Mouse (Mus musculus) ES-E14 (cell line): ENCODE measurements at regions not wholly inside any gene's neighbourhood (a gene's known extent, or its start where the extent isn't known, plus 50 kb on each side); places are given as distances from the start of the nearest gene placed in this dataset.

ENCODE experiments used
- DNase-seq: peaks from one replicate; pipeline ENCODE4 v3.0.0-alpha.2; 2013; ENCODE audit warnings: low read depth, low spot score
- H3K27ac ChIP-seq: 2 replicates; pipeline ENCODE4 v1.5.1; 2012; ENCODE audit warnings: low read depth, mild to moderate bottlenecking, low read length, moderate library complexity, mixed read lengths; ENCODE audit not compliant: poor library complexity, insufficient read depth, severe bottlenecking
- H3K36me3 ChIP-seq: 2 replicates; pipeline ENCODE4 v1.6.1; 2012; ENCODE audit warnings: mild to moderate bottlenecking, low read length, moderate library complexity, mixed read lengths; ENCODE audit not compliant: control insufficient read depth, poor library complexity, insufficient read depth, severe bottlenecking
- H3K4me1 ChIP-seq, 2 experiments: fragments of 150-350 bp in 1 of 2; sonication (generic) in 1 of 2; 2 replicates each; pipeline ENCODE4 v1.6.1; 2012; ENCODE audit warnings: low read length in 2 of 2, mild to moderate bottlenecking in 1 of 2, mixed read lengths in 1 of 2; ENCODE audit not compliant: control insufficient read depth in 2 of 2, insufficient read depth in 2 of 2, poor library complexity in 1 of 2
- H3K4me3 ChIP-seq, 2 experiments: fragments of 150-350 bp in 1 of 2; sonication (generic) in 1 of 2; 2 replicates each; pipeline ENCODE4 v1.5.1; 2012; ENCODE audit warnings: low read length in 2 of 2, low read depth in 1 of 2, mild to moderate bottlenecking in 1 of 2, mixed read lengths in 1 of 2; ENCODE audit not compliant: insufficient read depth in 1 of 2, poor library complexity in 1 of 2, severe bottlenecking in 1 of 2
- H3K9ac ChIP-seq: 2 replicates; pipeline ENCODE4 v1.6.1; 2012; ENCODE audit warnings: low read depth, mild to moderate bottlenecking, low read length, mixed read lengths; ENCODE audit not compliant: poor library complexity, insufficient read depth, severe bottlenecking
- H3K9me3 ChIP-seq: fragments of 150-350 bp; sonication (generic); 2 replicates; pipeline ENCODE4 v1.6.1; 2012; ENCODE audit warnings: low read depth, mild to moderate bottlenecking, low read length; ENCODE audit not compliant: control insufficient read depth, insufficient read depth
- CHD2 ChIP-seq: IDR thresholded peaks from 2 replicates; pipeline ENCODE4 v1.6.1; 2014; ENCODE audit warnings: mild to moderate bottlenecking, low read depth, low read length, inconsistent platforms
- HCFC1 ChIP-seq: IDR thresholded peaks from 2 replicates; pipeline ENCODE4 v1.6.1; 2012; ENCODE audit warnings: low read length, inconsistent platforms, borderline replicate concordance; ENCODE audit not compliant: insufficient read depth
- MAFK ChIP-seq: IDR thresholded peaks from 2 replicates; pipeline ENCODE4 v1.6.1; 2014; ENCODE audit warnings: mild to moderate bottlenecking, low read depth, low read length, inconsistent platforms; ENCODE audit not compliant: insufficient read depth
- ZC3H11A ChIP-seq: IDR thresholded peaks from 2 replicates; pipeline ENCODE4 v1.6.1; 2012; ENCODE audit warnings: low read depth, mild to moderate bottlenecking, inconsistent platforms, low read length, borderline replicate concordance
- ZNF384 ChIP-seq: IDR thresholded peaks from 2 replicates; pipeline ENCODE4 v1.6.1; 2012; ENCODE audit warnings: low read depth, low read length, inconsistent platforms
- in situ Hi-C, 2 experiments: fragments of 600-800 bp; cut with MboI; formaldehyde crosslinking; loops; one replicate each; pipeline ENCODE4 v1.15.1; 2025; ENCODE audit warnings: low sequenced_read_pairs in 2 of 2, inconsistent platforms in 1 of 2; ENCODE audit not compliant: unreplicated experiment in 2 of 2

- in situ Hi-C loops = no loop called here
- H3K9me3 ChIP-seq = no peaks in the 10 kb centered on the region
- no peak overlapping the region for H3K27ac ChIP-seq
- no peak for DNase-seq
- H3K4me3 ChIP-seq = no peak overlapping the region
- H3K9ac ChIP-seq = no peak overlapping the region
- no peaks in the 10 kb centered on the region for H3K4me1 ChIP-seq
- TF ChIP-seq CHD2 (no peak), ZNF384 (no peak), ZC3H11A (no peak), MAFK (no peak), HCFC1 (no peak)
- H3K36me3 ChIP-seq = no peaks in the 10 kb centered on the region
These were observed 213.4 kb upstream of the Pgrmc2 start for GRCm38 (mm10) chr3:41296152-41296809.

DNA sequence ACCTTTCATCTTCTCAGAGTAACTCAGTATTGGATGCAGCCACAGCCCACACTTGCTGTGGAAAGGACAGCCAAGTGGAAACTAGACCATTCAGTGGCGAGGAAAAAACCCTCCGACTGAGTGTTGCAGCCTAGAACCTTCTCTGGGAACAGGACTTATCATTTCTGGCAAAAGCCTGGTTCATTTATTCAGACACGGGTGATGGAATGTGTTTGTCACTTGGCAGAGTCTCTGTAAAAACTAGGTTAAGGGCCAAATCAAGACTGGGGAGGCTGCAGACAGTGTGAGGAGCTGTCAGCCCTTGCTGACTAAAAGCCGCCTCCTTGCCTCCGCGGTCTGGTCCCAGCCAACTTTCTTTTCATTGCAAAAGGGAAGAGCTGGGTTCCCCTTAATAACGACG, 212.3 kb upstream of the Pgrmc2 start:
- in situ Hi-C loops = no loop called here
- DNase-seq = no peak
- no peaks in the 10 kb centered on the region for H3K36me3 ChIP-seq
- H3K9ac ChIP-seq = no peak overlapping the region
- no peaks in the 10 kb centered on the region for H3K4me1 ChIP-seq
- H3K4me3 ChIP-seq = no peak overlapping the region
- H3K9me3 ChIP-seq = no peaks in the 10 kb centered on the region
- H3K27ac ChIP-seq = no peak overlapping the region
- TF ChIP-seq HCFC1 (no peak), CHD2 (no peak), ZC3H11A (no peak), ZNF384 (no peak)

GRCm38 (mm10) chr3:41290535-41291307, 207.9 kb upstream of the Pgrmc2 start:
- no peak for TF ChIP-seq ZC3H11A
- TF ChIP-seq MAFK = no peak
- no peak for TF ChIP-seq CHD2
- no peak for TF ChIP-seq HCFC1
- TF ChIP-seq ZNF384 = no peak
- DNase-seq = no peak
- no peaks in the 10 kb centered on the region for H3K9me3 ChIP-seq
- no peak overlapping the region for H3K9ac ChIP-seq
- no peaks in the 10 kb centered on the region for H3K36me3 ChIP-seq
- no peak overlapping the region for H3K27ac ChIP-seq
- no peak overlapping the region for H3K4me3 ChIP-seq
- in situ Hi-C loops = no loop called here
- H3K4me1 ChIP-seq = no peaks in the 10 kb centered on the region

- DNase-seq = no peak
- TF ChIP-seq ZC3H11A (no peak), ZNF384 (no peak), MAFK (no peak), CHD2 (no peak), HCFC1 (no peak)
- Histone ChIP-seq H3K36me3 (no peaks in the 10 kb centered on the region), H3K4me3 (no peak overlapping the region), H3K27ac (no peak overlapping the region), H3K9me3 (no peaks in the 10 kb centered on the region), H3K4me1 (no peaks in the 10 kb centered on the region), H3K9ac (no peak overlapping the region)
- in situ Hi-C loops = no loop called here
These were observed 205.9 kb upstream of the Pgrmc2 start for GRCm38 (mm10) chr3:41288735-41289134.
